Mouse (Mus musculus): ENCODE results near the gene Slc31a2. TPM values are rescaled to one million over a fixed set of nuclear protein-coding genes. Genes with fewer than 3 reads are reported as not detected.
A peak's percentile ranks its signal among the peaks of the same experiment; 100 is the strongest.

Slc31a2 gene
- total and polyA plus RNA-seq, 3 experiments: 0.08 to 0.25 TPM; not detected in 1

DNA sequence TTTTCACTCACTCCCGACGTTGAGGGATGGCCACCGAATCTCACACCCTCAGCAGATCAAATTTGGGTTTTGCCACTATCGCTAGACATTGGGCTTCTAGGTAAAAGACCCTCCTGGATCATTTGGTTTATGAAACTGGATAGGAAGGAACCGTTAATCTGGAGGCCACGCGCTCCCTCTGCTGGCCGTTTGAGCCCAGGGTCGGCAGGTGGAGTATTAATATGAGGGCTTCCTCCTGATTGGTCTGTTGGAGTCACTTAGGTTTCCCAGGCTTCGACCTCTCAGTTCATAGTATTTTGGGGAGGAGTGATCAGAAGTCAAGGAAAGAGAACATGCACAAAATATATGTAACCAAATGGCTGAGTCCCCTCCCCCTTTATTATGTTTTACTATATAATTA lies 34.0 kb upstream of the Slc31a2 start:
- Histone ChIP-seq H3K4me1 (ENCODE audit: control insufficient read depth in 1 of 2, insufficient read depth in 2 of 2, low read length in 2 of 2) (no peaks in the 10 kb centered on the region), H3K27ac (ENCODE audit: control insufficient read depth, low read depth, low read length) (no peak overlapping the region), H3K9ac (ENCODE audit: control insufficient read depth, low read depth, low read length, poor library complexity, severe bottlenecking) (no peak overlapping the region), H3K4me3 (ENCODE audit: control insufficient read depth in 1 of 2, insufficient read depth in 1 of 2, low read depth in 2 of 2, low read length in 2 of 2) (no peak overlapping the region), H3K36me3 (ENCODE audit: control insufficient read depth in 1 of 2, insufficient read depth in 2 of 2, low read length in 2 of 2) (no peaks in the 10 kb centered on the region), H3K79me2 (ENCODE audit: control insufficient read depth, insufficient read depth, low read length, poor library complexity) (no peaks in the 10 kb centered on the region), H3K9me3 (replicated peaks; ENCODE audit: insufficient read depth, low read length) (no peaks in the 10 kb centered on the region), H3K27me3 (ENCODE audit: control insufficient read depth in 1 of 2, insufficient read depth in 2 of 2, low read length in 2 of 2) (no peaks in the 10 kb centered on the region)
- TF ChIP-seq NRF1 (IDR thresholded peaks at IDR 0.05; ENCODE audit: insufficient read depth, low read depth, low read length, poor library complexity, severe bottlenecking): no peak
- no peak for TF ChIP-seq GABPA (IDR thresholded peaks at IDR 0.05; ENCODE audit: low read depth, low read length)
- TF ChIP-seq NELFE (IDR thresholded peaks at IDR 0.05; ENCODE audit: low read depth, low read length): no peak
- DNase-seq (ENCODE audit: low read depth, low spot score): no peak

DNA sequence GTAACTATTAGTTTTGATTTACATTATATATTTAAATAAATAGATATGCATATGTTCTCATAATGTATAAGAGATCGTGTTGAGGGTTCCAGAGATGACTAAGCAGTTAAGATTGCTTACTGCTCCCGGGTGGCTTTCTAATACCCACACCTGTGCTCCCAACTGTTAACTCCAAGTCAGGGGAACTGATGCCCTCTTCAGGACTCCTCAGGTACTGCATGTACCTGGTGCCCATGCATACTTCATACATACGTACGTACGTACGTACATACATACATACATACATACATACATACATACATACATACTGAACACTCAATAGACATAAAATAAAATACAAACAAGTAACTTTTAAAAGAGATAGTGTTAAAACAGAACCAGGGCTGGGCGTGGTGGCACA lies 32.9 kb upstream of the Slc31a2 start:
- Histone ChIP-seq H3K9me3 (replicated peaks; ENCODE audit: insufficient read depth, low read length) (no peaks in the 10 kb centered on the region), H3K36me3 (ENCODE audit: control insufficient read depth in 1 of 2, insufficient read depth in 2 of 2, low read length in 2 of 2) (no peaks in the 10 kb centered on the region), H3K4me1 (ENCODE audit: control insufficient read depth in 1 of 2, insufficient read depth in 2 of 2, low read length in 2 of 2) (no peaks in the 10 kb centered on the region), H3K27ac (ENCODE audit: control insufficient read depth, low read depth, low read length) (no peak overlapping the region), H3K79me2 (ENCODE audit: control insufficient read depth, insufficient read depth, low read length, poor library complexity) (no peaks in the 10 kb centered on the region), H3K9ac (ENCODE audit: control insufficient read depth, low read depth, low read length, poor library complexity, severe bottlenecking) (no peak overlapping the region), H3K27me3 (ENCODE audit: control insufficient read depth in 1 of 2, insufficient read depth in 2 of 2, low read length in 2 of 2) (no peaks in the 10 kb centered on the region), H3K4me3 (ENCODE audit: control insufficient read depth in 1 of 2, insufficient read depth in 1 of 2, low read depth in 2 of 2, low read length in 2 of 2) (no peak overlapping the region)
- TF ChIP-seq CTCF (IDR thresholded peaks at IDR 0.05 in 2 of 3, conservative IDR thresholded peaks at IDR 0.05 in 1 of 3; ENCODE audit: control insufficient read depth in 1 of 3, insufficient read depth in 1 of 3, low read depth in 2 of 3, low read length in 3 of 3, poor library complexity in 1 of 3, severe bottlenecking in 1 of 3) (peak in 2 of 3 experiments; percentile 7 to 25; a peak in 1 of 6 replicates), NRF1 (IDR thresholded peaks at IDR 0.05; ENCODE audit: insufficient read depth, low read depth, low read length, poor library complexity, severe bottlenecking) (no peak)
- peak; percentile 4 for DNase-seq (ENCODE audit: low read depth, low spot score)

DNA sequence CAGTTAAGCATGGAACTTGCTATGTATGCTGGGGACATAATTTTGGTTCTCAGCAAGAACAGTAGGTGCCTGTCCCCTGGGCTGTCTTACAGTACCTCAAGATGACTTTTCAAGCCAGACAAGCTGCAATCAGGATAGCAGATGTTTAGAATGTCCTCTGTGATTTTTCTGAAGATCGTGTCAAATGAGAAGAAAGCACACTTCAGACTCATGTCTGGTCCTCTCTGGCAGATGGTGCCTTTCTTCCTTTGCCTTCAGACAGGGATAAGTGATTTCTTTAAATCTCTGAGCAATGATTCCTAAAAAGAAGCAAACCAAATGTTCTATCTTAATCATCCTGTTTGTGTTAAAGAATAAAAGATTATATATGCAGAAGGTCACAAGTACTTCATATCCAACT lies 32.2 kb upstream of the Slc31a2 start:
- no peak overlapping the region for H3K4me3 ChIP-seq (ENCODE audit: control insufficient read depth in 1 of 2, insufficient read depth in 1 of 2, low read depth in 2 of 2, low read length in 2 of 2)
- no peak overlapping the region for H3K9ac ChIP-seq (ENCODE audit: control insufficient read depth, low read depth, low read length, poor library complexity, severe bottlenecking)
- TF ChIP-seq RCOR1 (IDR thresholded peaks at IDR 0.05; ENCODE audit: low read depth, low read length) (no peak), E2F4 (IDR thresholded peaks at IDR 0.05; ENCODE audit: borderline replicate concordance, low read depth, low read length) (no peak), ZMIZ1 (IDR thresholded peaks at IDR 0.05; ENCODE audit: low read depth, low read length) (no peak), USF2 (IDR thresholded peaks at IDR 0.05; ENCODE audit: borderline replicate concordance in 1 of 2, insufficient read depth in 1 of 2, low read depth in 1 of 2, low read length in 2 of 2) (no peak), CHD2 (IDR thresholded peaks at IDR 0.05; ENCODE audit: low read length) (no peak), NRF1 (IDR thresholded peaks at IDR 0.05; ENCODE audit: insufficient read depth, low read depth, low read length, poor library complexity, severe bottlenecking) (no peak), NELFE (IDR thresholded peaks at IDR 0.05; ENCODE audit: low read depth, low read length) (no peak), USF1 (IDR thresholded peaks at IDR 0.05; ENCODE audit: low read depth, low read length) (no peak), MAZ (IDR thresholded peaks at IDR 0.05; ENCODE audit: low read depth, low read length) (no peak), POLR2AphosphoS5 (IDR thresholded peaks at IDR 0.05; ENCODE audit: borderline replicate concordance, low read depth, low read length) (no peak), KAT2A (conservative IDR thresholded peaks at IDR 0.05; ENCODE audit: low read depth, low read length) (no peak)
- H3K27ac ChIP-seq (ENCODE audit: control insufficient read depth, low read depth, low read length): no peak overlapping the region
- no peaks in the 10 kb centered on the region for H3K4me1 ChIP-seq (ENCODE audit: control insufficient read depth in 1 of 2, insufficient read depth in 2 of 2, low read length in 2 of 2)
- H3K79me2 ChIP-seq (ENCODE audit: control insufficient read depth, insufficient read depth, low read length, poor library complexity): no peaks in the 10 kb centered on the region
- no peaks in the 10 kb centered on the region for H3K9me3 ChIP-seq (replicated peaks; ENCODE audit: insufficient read depth, low read length)
- H3K36me3 ChIP-seq (ENCODE audit: control insufficient read depth in 1 of 2, insufficient read depth in 2 of 2, low read length in 2 of 2): no peaks in the 10 kb centered on the region
- no peak for DNase-seq (ENCODE audit: low read depth, low spot score)
- H3K27me3 ChIP-seq (ENCODE audit: control insufficient read depth in 1 of 2, insufficient read depth in 2 of 2, low read length in 2 of 2): no peaks in the 10 kb centered on the region
